Mouse (Mus musculus) right cerebral cortex, postnatal 10 days (tissue): ENCODE data around the gene Ppp1r2.
"Not testable (repeated sequence)": the region's sequence is repeated elsewhere in the genome, so short reads cannot be mapped to it uniquely, and the experiment has no call there.

Source experiments
- DNase-seq, 2 experiments: peaks; one replicate each; pipeline ENCODE4 v3.0.0; 2021; ENCODE audit warnings: low spot score in 2 of 2

Gene Ppp1r2

DNA sequence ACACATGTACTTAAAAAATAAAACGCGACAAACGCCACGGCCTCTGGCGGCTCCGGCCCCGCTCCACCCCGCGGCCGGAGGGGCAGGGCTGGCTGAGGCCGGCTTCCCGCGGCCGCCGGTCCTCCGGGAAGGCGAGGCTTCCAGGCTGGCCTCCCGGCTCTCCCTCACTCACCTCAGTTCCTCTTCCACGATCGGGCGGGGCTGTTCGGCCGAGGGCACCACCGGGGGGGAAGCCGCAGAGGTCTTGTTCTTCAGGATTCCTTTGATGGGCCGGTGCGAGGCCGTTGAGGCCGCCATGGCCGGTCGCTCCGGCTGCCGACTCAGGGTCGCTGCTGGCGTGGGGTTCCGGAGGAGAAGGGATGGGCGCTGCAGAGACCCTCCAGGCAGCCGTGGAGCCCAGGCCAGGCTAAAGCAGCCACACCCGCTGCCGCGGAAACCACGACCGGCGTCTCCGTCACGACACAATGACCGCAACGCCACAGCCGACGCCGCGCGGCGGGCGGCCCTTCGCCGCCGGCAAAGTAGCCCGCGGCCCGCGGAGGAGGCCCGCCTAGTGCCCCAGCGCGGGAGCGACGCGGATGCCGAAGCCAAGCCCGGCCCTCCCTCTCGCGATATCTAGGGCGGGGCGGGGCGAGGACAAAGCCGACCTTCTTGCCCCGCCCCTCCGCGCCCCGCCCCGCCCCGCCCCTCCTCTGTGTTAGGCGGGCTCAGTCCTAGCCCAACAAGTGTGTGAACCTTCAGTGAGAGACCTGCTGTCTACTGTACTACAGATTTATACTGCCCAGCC is at the start of gene Ppp1r2:
Ppp1r2 (minus strand) TSS at position 604 of the 787 bp plus-strand sequence.
- peak; percentile 92 to 94 for DNase-seq

DNA sequence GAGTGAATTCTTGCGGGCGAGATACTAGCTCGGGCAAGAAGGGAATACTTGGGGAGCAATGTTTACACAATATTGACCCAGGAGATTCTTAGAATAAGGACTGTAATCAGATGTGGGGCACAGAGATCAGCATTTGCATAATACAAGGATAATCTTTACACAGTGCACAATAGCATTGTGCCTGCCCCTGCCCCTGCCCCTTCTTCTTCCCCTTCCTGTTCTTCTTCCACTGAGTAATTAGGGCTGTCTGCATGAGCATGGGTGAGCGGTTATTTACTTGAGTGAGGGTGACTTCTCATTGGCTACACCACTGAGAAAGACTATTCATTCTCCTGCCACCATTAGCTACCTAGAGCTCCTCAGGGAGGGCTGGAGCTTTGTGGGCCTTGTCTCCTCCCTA is 46.4 kb upstream of the Ppp1r2 start:
- DNase-seq: no peak

DNA sequence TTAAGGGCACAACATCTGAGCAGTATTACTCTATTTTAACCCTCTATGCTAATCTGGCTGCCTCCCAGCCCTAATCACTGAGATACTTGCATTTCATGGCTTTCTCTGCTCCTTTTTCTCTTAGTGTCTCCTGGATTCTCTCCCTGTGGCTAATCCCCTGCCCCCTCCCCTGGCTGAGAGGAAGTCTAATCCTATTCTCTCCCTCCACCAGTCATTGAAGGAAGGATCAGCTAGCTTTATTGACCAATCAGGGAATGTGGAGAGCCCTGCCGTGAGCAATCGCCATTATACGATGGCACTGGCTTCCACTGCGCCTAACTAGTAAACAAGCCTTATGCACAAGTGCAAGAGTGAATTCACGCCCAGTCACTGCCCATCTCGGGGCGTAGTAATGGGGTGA is 45.9 kb upstream of the Ppp1r2 start:
- no peak for DNase-seq

DNA sequence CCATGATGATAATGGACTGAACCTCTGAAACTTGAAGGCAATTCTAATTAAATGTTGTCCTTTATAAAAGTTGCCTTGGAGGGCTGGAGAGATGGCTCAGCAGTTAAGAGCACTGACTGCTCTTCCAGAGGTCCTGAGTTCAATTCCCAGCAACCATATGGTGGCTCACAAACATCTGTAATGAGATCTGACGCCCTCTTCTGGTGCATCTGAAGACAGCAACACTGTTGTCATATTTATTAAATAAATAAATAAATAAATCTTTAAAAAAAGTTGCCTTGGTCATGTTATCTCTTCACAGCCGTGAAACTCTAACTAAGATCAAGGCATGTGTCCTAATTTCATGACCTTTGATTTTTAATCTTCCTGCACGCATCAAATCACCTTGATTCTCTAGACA is 44.6 kb upstream of the Ppp1r2 start:
- not testable (repeated sequence) for DNase-seq

DNA sequence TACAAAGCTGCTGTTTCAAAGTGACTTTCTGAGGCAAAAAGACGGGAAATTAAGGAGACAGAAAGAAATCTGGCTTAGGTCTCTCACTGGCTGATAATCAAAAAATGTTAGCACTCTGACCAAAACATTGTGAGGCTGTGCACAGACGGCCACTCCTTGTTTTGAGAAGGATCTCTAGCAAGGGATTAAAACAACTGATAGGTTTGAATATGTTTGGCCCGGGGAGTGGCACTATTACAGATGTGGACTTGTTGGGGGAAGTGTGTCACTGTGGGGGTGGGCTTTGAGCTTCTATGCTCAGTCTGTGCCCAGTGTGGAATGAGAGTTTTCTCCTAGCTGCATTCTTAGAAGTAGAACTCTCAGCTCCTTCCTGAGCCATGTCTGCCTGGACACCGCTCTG is 44.2 kb upstream of the Ppp1r2 start:
- no peak for DNase-seq

DNA sequence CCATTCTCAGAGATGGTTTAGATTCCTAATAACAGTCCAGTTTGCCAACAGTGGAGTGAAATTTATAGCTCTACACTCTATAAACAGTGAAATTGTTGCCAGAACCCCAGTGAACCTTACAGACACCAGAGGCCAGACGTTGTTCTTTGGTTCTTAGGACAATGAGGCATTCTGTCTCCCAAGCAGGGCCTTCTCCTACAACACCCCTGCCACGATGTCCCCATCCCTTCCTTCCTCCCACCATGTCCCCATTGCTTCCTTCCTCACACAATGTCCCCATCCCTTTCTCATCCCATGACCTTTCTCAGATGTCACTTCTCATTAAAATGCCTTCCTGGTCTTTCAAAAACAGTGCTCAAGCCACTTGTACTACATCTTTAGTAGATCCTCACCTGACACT is 43.3 kb upstream of the Ppp1r2 start:
- no peak for DNase-seq

DNA sequence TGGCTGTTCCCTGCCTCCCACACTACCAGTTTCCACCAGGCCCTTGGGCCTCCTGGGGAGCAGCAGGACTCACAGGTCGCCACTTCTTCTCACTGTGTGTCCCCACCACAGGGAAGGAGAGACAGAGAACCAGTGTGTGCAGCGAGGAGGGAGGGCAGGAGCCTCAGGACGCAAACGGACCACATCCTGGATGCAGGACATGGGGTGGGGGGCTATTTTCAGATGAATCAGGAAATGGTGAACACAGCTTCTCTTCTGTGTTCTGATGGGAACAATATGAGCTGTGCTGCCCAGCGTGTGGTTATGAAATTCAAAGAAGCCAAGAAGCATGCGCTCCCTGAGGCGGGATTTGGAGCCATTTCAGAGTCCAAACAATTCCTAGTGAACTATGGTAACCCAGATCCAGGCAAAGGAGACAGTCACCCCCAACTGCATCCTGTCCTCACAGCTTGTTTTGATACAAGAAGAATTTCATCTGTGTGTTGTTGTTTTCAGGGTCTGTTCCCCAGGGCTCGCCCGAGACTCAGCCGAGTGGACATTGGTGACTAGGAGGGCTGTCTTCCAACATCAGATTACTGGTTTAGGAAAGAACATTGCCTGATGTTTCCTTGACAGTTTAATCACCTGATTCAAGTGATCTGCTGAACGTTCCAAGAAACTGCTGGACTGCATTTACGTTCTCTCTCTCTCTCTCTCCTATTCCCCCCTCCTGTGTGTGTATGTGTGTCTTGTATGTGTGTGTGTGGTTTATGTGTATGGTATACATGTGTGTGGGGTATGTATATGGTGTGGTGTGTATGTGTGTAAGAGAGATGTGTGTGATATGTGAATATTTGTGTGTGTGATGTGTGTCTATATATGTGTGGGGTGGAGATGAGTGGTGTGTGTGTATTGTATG is 41.4 kb upstream of the Ppp1r2 start:
- DNase-seq: not testable (repeated sequence)

DNA sequence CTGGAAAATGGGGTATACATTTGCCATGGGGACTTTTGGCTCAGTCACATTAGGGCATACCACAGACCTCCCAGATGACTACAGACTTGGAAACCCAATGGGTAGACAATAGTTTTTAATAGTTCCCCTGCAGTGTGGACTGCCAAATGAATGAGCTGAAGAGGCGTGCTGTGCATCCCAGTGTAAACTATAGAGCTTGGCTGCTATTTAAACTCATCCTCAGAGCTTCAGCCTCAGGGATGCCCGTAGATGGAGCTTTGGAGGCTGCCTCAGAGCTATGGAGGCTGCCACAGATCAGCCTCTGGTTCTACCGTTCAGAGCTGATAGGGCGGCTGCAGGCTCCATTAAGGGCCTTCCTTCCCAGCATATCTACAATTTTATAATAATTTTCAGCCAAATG is 40.2 kb upstream of the Ppp1r2 start:
- DNase-seq: no peak

DNA sequence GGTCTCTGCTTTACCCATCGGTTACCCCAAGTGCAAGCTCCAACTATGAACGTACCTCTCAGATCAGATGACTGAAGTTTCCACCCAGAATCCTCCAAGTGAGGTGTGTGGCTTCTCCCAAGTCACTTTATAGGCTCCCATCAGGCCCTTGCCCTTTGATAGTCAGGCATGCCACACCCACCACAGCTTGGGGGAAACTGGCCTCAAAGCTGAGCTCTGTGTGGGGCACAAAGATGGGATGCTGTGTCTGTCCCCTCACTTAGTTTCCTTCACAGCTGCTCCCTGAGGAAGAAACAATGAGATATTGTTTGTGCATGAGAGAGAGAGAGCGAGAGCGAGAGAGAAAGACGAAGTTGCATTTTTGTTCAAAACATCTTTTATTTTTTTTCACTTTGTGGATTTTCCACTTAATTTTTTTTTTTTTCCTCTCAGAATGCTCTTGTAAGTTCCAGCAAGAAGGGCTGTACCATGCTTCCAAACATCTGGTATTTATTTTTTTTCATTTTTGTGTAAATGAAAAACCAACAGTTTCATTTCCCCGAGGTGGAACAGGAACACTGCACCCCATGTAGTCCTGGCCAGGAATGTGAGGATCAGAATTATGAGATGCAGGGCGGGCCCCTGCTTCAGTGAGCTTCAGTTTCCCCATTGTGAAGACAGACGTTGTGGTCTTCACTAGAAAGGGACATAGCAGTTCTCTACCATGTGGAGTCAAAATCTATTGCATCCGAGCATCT is 39.6 kb upstream of the Ppp1r2 start, which contains the start of gene Apod:
Apod (minus strand) TSS at position 312 of the 737 bp plus-strand sequence.
- DNase-seq: no peak

DNA sequence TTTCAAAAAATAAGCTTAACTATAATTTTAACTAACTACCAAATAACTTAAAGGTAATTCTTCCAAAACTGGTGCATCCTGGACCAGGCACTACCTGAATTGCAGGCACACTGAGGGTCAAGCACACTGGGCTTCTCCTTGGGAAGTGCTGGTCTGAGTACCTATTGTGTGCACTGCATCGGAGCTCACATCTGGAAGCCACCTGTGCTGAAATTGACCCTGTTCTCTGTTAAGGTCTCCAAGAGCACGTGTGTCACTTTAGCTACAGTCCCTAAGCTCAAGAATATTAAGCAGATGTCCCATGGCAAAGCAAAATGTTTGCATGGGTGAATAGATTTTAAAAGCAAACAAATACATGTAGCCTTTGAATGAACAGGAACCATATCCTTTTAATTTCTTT is 38.5 kb upstream of the Ppp1r2 start:
- DNase-seq: no peak

DNA sequence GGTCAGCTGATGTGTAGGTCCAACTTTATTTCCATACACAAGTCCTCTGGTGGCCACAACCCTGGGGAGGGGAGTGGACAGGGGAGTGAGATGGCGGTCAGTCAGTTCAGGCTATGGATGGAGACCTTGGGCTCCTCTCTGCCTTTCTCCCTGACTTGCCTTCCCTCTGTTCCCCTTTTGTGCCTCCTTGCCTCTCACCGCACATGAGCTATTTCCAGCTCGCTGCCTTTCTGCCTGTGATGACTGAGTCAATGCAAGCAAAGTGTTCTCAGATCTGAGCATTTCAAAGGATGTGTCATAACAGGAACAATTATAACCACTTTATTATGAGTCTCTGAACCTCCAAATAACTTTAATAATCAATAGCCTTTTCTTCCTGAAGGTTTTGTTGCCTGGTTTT is 37.2 kb upstream of the Ppp1r2 start:
- DNase-seq: peak in 1 of 2 experiments; percentile 47

DNA sequence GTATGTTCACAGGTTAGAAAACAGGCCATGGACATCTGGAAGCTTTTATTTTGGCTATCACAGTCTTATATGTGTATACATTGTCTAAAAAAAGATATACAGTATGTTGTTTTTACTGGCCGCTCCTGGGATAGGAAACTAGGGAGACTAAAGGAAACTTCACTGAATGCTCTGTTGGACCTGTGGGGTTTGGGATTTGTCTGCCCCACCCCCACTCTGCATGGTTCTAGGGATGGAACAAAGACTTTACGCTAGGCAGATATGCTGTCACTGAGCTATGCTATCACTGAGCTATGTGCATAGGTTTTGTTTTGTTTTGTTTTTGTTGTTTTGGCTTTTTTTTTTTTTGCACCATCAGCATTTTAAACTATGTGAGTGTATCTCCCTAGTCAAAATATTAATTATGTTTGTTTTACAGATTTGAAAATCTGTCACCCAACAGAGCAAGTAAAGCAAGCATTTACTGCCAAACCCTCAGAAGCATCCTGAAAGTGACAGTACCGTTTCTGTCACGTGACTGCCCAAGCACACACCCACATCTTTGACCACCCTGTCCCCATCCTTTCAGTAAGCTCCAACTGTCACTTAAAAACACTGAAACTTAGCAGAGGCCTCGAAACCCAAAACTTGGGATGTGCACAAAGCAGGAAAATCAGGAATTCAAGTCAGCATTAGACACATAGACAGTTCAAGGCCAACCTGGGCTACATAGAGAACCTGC is 30.3 kb upstream of the Ppp1r2 start:
- DNase-seq: no peak

DNA sequence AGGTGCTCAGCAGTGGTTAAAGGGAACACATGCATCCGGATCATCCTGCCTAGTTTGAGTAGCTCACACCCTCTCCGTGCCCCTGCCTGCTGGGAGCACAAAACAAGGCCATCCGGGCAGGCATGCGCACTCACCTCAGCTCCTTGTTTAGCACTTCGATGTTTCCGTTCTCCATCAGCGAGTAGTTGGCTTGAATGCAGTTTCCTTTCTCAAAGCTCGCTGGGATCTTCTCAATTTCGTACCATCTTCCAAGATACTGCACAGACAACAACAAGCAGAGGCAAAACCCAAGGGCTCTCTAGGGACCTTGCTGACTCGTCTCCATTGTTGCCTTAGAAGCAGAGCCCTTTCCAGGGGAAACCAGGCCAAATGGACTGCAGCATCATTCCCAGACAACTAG is 28.2 kb upstream of the Ppp1r2 start:
- no peak for DNase-seq

DNA sequence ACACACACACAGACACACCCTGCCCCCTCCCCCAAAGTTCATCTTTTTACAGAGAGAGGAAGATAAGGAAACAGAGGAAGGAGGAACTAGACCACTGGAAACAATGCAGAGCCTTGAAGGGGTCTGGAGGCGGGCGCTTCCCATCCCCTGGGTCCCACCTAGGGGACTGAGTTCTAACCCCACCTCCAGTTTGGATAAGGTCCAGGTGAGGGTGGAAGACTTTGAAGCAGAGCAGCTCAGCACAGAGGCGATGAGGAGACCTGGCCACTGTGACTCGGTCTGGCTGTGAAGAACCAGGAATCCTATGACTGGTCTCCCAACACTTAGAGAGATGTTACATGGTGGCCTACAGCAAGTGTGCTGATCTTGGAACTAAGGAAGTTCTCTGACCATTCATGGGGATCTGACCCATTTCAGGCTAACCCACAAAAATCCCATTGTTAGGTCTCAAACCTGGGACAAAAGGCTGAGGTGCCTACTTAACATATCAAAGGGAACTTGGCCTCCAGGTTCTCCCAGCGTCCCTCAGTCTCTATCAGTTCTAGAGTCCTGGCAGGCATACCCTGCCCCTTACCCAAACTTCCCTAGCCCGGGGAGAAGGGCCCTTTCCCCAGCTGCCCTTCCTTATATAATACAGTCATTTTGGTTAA is 25.9 kb upstream of the Ppp1r2 start:
- DNase-seq: no peak

DNA sequence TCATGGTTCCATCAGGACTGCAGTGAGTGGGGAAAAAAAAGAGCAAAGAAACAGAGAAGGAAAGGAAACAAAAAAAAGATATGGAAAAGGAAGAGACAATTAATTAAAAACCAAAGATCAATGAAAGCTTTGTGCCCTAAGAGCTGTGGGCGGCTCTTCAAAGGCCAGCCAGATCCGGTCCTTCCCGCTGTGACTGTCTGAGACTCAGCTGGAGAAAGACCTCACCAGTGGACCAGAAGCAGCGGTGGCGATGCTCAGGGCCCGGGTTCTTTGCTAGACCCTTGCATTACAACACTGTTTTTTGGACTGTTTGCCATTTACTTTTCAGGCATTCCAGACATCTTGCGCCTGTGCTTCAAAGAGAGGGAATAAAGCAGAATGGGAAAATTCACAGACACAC is 25.4 kb upstream of the Ppp1r2 start:
- DNase-seq: no peak

DNA sequence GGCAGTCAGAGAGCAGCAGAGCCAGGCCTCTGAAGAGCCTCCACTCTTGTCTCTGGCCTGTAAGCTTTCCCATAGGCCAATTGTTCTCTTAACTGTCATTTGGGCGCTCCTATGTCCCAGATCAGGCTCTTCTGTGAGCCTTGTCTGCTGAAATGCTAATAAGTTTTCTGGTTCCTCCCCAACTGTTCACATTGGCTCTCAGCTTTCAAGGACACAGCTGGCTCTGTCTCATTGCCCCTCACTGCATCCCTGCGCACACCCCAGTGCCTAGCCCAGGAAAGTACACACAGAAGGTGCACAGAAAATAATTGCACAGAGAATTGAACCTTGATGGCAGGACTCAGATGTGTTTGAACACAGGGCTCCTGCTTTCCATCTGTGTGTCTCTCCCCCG is 24.9 kb upstream of the Ppp1r2 start:
- DNase-seq: no peak

DNA sequence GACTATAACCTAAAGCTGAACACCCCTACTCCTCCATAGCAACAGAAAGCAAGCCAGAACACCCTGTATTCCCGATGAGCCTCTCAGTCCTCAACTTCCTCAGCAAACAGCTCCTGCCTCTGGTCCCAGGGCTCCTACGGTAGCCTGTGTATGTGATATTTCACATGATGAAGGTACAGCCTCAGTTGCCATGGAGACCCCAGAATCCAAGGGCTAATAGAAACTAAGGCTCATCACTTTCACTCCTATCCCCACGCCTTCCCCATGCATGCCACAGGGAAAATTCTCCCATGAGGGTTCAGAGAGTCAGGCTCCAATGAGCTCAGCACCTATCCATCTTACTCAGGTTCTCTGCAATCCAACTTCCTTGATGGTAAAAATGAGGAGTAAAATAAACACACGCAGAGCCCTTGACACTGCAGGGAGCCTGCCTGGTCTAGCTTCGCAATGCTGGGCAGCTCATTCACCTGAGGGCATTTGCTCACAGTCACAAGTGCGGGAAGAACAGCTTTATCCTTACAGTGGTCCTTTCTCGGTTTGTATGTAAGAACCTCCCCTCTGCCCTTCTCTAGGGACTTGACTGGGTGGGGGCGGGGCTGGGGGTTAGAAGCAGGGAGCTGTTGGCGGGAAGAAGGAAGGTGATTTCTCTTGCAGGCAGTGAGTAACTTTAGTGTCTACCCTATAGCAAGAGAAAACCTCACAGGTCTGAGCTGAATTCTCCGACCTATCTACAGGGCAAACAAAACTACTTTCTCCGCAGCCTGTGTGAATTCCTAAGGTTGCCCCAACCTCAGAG is 24.3 kb upstream of the Ppp1r2 start:
- DNase-seq: no peak

DNA sequence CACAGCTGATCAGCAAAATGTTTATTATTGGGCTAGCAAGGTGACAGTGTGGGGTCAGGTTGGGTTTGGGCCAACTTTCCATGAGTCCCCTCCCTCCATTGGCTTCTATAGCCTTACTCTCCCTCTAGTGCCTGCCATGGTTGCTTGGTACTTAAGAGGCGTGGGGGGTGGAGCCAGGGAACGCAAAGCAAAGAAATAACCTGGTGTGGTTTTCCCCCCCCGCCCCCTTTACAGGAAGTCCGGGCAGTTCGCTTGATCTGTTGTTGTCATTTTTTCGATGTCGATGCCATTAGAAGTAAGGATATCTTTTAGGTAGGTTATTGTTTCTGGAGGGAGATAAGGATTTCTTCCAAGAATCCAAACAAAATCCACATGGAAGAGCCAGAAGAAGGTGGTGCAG is 22.0 kb upstream of the Ppp1r2 start:
- no peak for DNase-seq

DNA sequence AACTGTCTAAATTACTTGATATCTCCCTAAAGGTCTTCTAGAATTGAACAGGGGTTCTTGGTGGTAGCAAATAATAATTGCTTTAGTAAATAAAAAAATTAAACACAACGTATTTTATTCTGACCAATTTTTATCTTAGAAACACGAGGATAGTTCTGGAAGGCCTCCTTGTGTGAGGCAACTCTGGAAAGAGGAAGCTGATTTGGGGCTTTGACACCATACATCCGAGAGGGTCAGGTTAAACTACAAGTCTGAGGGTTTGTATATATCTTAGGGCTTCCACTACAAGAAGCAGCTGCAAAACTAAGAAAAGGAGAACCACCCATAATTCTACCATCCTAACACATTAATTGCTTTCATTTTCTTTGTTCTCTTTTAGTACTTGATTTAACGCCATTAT is 18.7 kb upstream of the Ppp1r2 start:
- DNase-seq: no peak

DNA sequence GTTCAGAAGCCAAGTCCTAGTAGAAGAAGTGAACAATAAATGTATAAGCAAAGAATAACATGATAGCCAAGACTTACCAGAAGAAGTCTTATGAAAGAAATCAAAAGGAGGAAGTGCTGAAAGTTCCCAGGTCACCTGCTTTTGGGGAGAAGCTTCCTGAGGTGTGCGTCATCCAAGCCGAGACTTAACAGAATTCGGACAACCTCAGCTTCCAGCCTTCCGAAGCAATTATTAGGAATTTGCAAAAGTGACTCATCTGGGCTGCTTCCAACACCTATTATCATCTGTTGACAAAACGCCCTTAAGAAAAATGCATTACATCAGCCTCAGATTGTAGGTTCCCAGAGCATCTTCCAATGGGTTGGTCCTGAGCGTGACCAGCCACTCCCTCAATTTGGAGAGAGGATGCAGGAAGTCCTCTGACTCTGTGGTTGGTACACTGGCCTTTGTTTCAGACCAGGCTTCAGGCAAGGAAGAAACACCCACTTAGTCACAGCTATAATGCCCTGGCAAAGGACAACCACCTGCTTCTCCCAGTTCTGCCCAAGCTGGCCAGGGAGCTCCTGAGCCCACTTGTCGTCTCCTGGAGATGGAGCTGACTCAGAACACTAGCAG is 15.8 kb upstream of the Ppp1r2 start:
- no peak for DNase-seq
